Mouse (Mus musculus) stomach, postnatal 0 days (tissue): Measurements from ENCODE around the gene Ugt1a1. TPM values are rescaled to one million over a fixed set of nuclear protein-coding genes. Genes with fewer than 3 reads are reported as not detected.
"Not testable (repeated sequence)": the region's sequence is repeated elsewhere in the genome, so short reads cannot be mapped to it uniquely, and the experiment has no call there.

Source experiments
- ATAC-seq: fragments of 200-750 bp; cut with Nextera tagmentation; 2 replicates; pipeline ENCODE4 v1.8.0; 2017; ENCODE audit not compliant: low FRiP score, low TSS enrichment
- DNase-seq: peaks from one replicate; pipeline ENCODE4 v3.0.0-alpha.2; 2016; ENCODE audit warnings: low spot score
- H3K27ac ChIP-seq: fragments of 300-500 bp; sonication (generic); replicated peaks from 2 replicates; pipeline ENCODE4 v1.5.1; 2014; ENCODE audit warnings: mild to moderate bottlenecking, control low read depth
- H3K27me3 ChIP-seq: fragments of 300-500 bp; sonication (generic); 2 replicates; pipeline ENCODE4 v1.6.1; 2014; ENCODE audit warnings: low read length; ENCODE audit not compliant: control insufficient read depth, insufficient read depth
- H3K36me3 ChIP-seq: fragments of 300-500 bp; sonication (generic); 2 replicates; pipeline ENCODE4 v1.6.1; 2014; ENCODE audit warnings: low read length, mixed read lengths; ENCODE audit not compliant: control insufficient read depth, insufficient read depth
- H3K4me1 ChIP-seq: fragments of 300-500 bp; sonication (generic); replicated peaks from 2 replicates; pipeline ENCODE4 v1.6.1; 2014; ENCODE audit warnings: antibody characterized with exemption; ENCODE audit not compliant: control insufficient read depth, insufficient read depth
- H3K4me2 ChIP-seq: fragments of 300-500 bp; sonication (generic); replicated peaks from 2 replicates; pipeline ENCODE4 v1.6.1; 2014; ENCODE audit warnings: low read depth, mild to moderate bottlenecking, control low read depth, moderate library complexity
- H3K4me3 ChIP-seq: fragments of 300-500 bp; sonication (generic); 2 replicates; pipeline ENCODE4 v1.5.1; 2014; ENCODE audit warnings: low read depth, low read length, control low read depth
- H3K9ac ChIP-seq: fragments of 300-500 bp; sonication (generic); 2 replicates; pipeline ENCODE4 v1.6.1; 2014; ENCODE audit warnings: mild to moderate bottlenecking, low read length, control low read depth, mixed read lengths
- H3K9me3 ChIP-seq: fragments of 300-500 bp; sonication (generic); 2 replicates; pipeline ENCODE4 v1.6.1; 2016; ENCODE audit warnings: low read length; ENCODE audit not compliant: control insufficient read depth
- CTCF ChIP-seq: IDR thresholded peaks from 2 replicates; pipeline ENCODE4 v1.5.1; 2016; ENCODE audit warnings: antibody characterized with exemption, low read depth, mild to moderate bottlenecking, moderate library complexity
- EP300 ChIP-seq: optimal IDR thresholded peaks from 2 replicates; pipeline ENCODE3; 2016; ENCODE audit warnings: antibody characterized with exemption
- WGBS: fragments of 180-500 bp; shearing (Covaris S2); extraction: QIAGEN DNeasy Blood & Tissue Kit; methylation state at CpG from one replicate; pipeline ENCODE4 v1.1.7; 2014; 5-methylcytosine and 5-hydroxymethylcytosine counted together
- polyA plus RNA-seq: library from polyadenylated mRNA; unstranded; fragments of >200 nt; fragmentation: Nextera tagmentation; extraction: Ambion mirVana; gene quantifications from 2 replicates; pipeline ENCODE4 v1.2.1, GENCODE M21; 2015

Ugt1a1 gene
- 23.6 and 24.8 TPM in 2 replicates for polyA plus RNA-seq

GRCm38 (mm10) chr1:88211812-88212211, at the start of gene Ugt1a1:
Gene Ugt1a1 (plus strand): TSS chr1:88211959.
- ATAC-seq (peak; percentile 65), DNase-seq (peak; percentile 62)
- WGBS = 66% methylated on average over 8 of the region's 8 CpGs
- H3K36me3 ChIP-seq = no peaks in the 10 kb centered on the region
- no peak within 1 kb of the TSS for H3K4me3 ChIP-seq
- H3K27ac ChIP-seq = no peak within 1 kb of the TSS; the same call in 1 of the 2 replicates
- no peak for TF ChIP-seq EP300
- TF ChIP-seq CTCF = no peak
- H3K4me2 ChIP-seq = no peak within 1 kb of the TSS
- no peak within 1 kb of the TSS for H3K9ac ChIP-seq
- no peaks in the 10 kb centered on the region for H3K4me1 ChIP-seq
- H3K27me3 ChIP-seq = no peaks in the 10 kb centered on the region
- H3K9me3 ChIP-seq = peaks cover 24% of the 10 kb centered on the region

DNA sequence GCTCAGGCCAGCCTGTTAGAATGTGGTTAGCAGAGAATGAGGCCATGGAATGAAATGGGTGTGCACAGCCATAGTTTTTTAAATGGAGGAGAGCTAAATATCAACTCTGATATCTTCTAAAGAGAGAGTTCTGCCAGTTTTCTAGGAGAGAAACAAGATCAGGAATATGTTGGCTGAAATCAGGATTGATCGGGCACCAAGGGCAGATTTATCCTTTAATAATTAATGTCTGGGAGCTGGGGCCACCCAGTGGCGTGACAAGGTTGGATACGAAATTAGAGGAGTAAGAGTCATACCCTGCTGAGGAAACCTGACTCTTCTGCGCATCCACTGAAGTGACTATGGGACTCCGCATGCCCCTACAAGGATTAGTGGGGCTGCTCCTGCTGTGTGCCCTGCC, 46.0 kb upstream of the Ugt1a1 start, which contains the start of gene Ugt1a5:
Gene Ugt1a5 (plus strand): TSS at position 302 of the 400 bp plus-strand sequence.
- H3K9me3 ChIP-seq = no peaks in the 10 kb centered on the region
- no peak for ATAC-seq
- no peak for TF ChIP-seq EP300
- TF ChIP-seq CTCF = no peak

DNA sequence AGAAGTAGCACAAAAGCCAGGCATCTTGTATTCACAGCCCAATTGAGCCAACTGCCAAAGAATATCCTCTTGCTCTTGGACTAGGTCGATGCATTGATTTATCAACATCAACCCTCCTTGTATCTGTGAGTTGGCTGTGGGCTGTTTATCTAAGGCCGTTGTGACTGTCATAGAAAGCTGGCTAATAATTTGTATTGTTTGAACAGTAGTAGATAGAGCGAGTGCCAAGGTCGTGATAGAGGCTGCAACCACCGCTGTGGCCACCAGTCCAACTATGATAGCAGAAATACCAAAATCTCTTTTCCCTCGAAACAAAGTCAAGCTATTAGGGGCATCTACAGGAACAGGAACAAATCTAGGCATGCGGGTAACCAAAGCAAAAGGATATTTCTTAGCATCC, 39.6 kb upstream of the Ugt1a1 start:
- H3K36me3 ChIP-seq, H3K4me3 ChIP-seq, H3K4me2 ChIP-seq, H3K27ac ChIP-seq, H3K27me3 ChIP-seq, H3K4me1 ChIP-seq, H3K9me3 ChIP-seq, H3K9ac ChIP-seq, DNase-seq, ATAC-seq: not testable (repeated sequence)
- WGBS = 74% methylated on average over 5 of the region's 7 CpGs

More for the DNA sequence above, 46.0 kb upstream of the Ugt1a1 start, which contains the start of gene Ugt1a5:
- no peak within 1 kb of the TSS for H3K9ac ChIP-seq
- 88% methylated on average over 5 of the region's 5 CpGs for WGBS
- no peak within 1 kb of the TSS for H3K4me2 ChIP-seq
- H3K27me3 ChIP-seq = no peaks in the 10 kb centered on the region
- no peak for DNase-seq
- no peak within 1 kb of the TSS for H3K27ac ChIP-seq
- H3K4me3 ChIP-seq = no peak within 1 kb of the TSS
- H3K36me3 ChIP-seq = no peaks in the 10 kb centered on the region
- H3K4me1 ChIP-seq = no peaks in the 10 kb centered on the region

GRCm38 (mm10) chr1:88179657-88180056, 32.1 kb upstream of the Ugt1a1 start:
- Histone ChIP-seq H3K27me3 (no peaks in the 10 kb centered on the region), H3K9ac (no peak overlapping the region), H3K27ac (no peak overlapping the region), H3K4me3 (no peak overlapping the region), H3K9me3 (no peaks in the 10 kb centered on the region), H3K4me1 (no peaks in the 10 kb centered on the region), H3K36me3 (no peaks in the 10 kb centered on the region), H3K4me2 (no peak overlapping the region)
- ATAC-seq (no peak), DNase-seq (no peak)
- TF ChIP-seq CTCF (no peak), EP300 (no peak)
- 86% methylated on average over 1 of the region's 1 CpGs for WGBS

- H3K4me1 ChIP-seq = no peaks in the 10 kb centered on the region
- H3K27ac ChIP-seq = no peak overlapping the region
- no peak overlapping the region for H3K9ac ChIP-seq
- no peaks in the 10 kb centered on the region for H3K36me3 ChIP-seq
- no peaks in the 10 kb centered on the region for H3K27me3 ChIP-seq
- no peak overlapping the region for H3K4me3 ChIP-seq
- no peak for ATAC-seq
- H3K4me2 ChIP-seq = no peak overlapping the region
- TF ChIP-seq EP300 (no peak), CTCF (no peak)
- WGBS = 84% methylated on average over 5 of the region's 5 CpGs
- H3K9me3 ChIP-seq = no peaks in the 10 kb centered on the region
- no peak for DNase-seq
These were observed 25.3 kb upstream of the Ugt1a1 start for GRCm38 (mm10) chr1:88186325-88186935.

DNA sequence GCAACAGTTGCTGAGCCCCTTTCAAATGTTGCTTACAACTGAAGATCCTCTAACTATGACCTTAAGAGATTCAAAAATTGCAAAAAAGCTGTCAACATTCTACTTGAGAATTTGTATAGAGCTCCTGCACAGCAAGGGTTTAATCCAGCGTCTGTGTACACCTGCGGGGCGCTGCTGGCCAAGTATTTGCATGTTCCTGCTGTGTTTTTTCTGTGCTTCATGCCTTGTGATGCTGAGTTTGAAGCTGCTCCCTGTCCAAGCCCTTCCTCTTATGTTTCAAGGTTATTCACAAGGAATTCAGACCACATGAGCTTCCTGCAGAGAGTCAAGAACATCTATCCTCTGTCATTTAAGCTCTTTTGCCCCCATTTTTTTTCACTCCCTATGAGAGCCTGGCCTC, 19.6 kb upstream of the Ugt1a1 start:
- TF ChIP-seq EP300 = no peak
- WGBS = 76% methylated on average over 3 of the region's 3 CpGs
- Histone ChIP-seq H3K27me3 (no peaks in the 10 kb centered on the region), H3K4me1 (no peaks in the 10 kb centered on the region), H3K9me3 (no peaks in the 10 kb centered on the region), H3K4me2 (no peak overlapping the region), H3K36me3 (no peaks in the 10 kb centered on the region), H3K4me3 (no peak overlapping the region), H3K9ac (no peak overlapping the region), H3K27ac (no peak overlapping the region)
- DNase-seq (no peak), ATAC-seq (no peak)
